Mouse (Mus musculus): ENCODE measurements around the gene Car15. TPM values are rescaled to one million over a fixed set of nuclear protein-coding genes. Genes with fewer than 3 reads are reported as not detected.

Car15 gene
- polyA plus RNA-seq, 1 experiment = 3.2 TPM

DNA sequence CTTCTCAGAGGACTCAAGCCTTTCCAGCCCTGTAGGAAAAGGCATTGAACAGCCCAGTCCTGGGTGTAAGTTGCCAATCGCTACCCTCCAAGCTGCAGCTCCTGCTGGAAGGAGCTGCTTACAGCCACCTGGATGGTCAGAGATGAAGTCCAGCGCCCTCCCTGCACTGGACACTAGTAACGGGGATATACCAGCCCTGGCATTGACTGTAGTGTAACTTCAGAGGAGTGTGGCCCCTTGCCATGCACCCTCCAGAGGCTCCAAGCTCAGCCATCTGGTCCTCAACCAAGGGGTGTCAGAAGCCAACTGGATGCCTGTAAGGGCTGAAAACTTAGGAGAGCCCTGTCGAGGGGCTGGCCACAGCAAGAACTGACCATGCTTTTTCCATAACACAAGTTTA lies 1.8 kb upstream of the Car15 start:
- Histone ChIP-seq H3K9me3 (no peaks in the 10 kb centered on the region; the same call in 1 of the 2 replicates), H3K36me3 (replicated peaks; ENCODE audit: low read length) (peaks cover 57% of the 10 kb centered on the region), H3K27me3 (replicated peaks) (peaks cover 38% of the 10 kb centered on the region), H3K4me3 (replicated peaks) (no peak overlapping the region), H3K4me1 (no peaks in the 10 kb centered on the region)
- no peak for TF ChIP-seq FLI1 (IDR thresholded peaks at IDR 0.05; ENCODE audit: low read length)
- no peak for TF ChIP-seq GATA1 (IDR thresholded peaks at IDR 0.05; ENCODE audit: borderline replicate concordance, low read length)

DNA sequence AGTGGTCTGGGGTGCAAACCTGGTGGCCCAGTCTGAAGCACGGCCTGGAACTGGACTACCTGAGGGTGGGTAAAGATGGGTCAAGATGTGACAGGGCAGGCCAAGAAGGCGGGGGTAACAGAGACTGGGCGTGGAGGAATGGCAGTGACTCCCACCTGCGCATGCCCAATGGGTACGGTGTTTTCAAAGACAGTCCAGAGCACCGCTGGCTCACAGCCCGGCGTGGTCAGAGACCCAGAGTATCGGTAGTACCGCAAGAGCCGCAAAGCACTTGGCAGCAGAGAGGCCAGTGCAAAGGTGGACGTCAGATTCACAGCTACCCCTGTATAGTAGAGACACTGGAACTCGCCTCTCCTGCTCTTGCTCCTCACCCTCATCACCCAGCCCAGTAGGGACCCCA lies 2.7 kb downstream of the Car15 start:
- TF ChIP-seq FLI1 (IDR thresholded peaks at IDR 0.05; ENCODE audit: low read length) (no peak), GATA1 (IDR thresholded peaks at IDR 0.05; ENCODE audit: borderline replicate concordance, low read length) (no peak)
- peaks cover 12% of the 10 kb centered on the region for H3K36me3 ChIP-seq (replicated peaks; ENCODE audit: low read length)
- H3K27me3 ChIP-seq (replicated peaks) = peaks cover 82% of the 10 kb centered on the region
- H3K4me1 ChIP-seq = peaks cover 25% of the 10 kb centered on the region
- H3K9me3 ChIP-seq = no peaks in the 10 kb centered on the region; the same call in 1 of the 2 replicates
- H3K4me3 ChIP-seq (replicated peaks) = no peak overlapping the region

DNA sequence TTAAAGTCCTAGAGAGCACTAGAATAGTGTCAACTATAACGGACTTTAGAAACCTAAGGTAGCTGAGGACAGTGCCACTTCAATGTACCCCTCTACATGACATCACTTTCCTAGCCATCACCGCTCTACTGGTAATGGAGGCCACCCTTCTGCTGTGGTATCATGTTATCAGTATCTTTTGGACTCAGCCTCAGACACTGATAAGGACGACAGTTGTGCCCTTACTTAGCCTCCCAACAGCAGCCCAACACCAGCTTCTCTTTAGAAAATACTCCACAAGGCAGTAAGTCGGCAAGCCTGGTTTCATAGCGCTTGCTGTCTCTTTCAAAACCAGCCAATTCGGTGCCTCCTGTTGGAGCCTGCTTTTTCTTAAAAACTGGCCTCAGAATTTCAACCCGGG lies 3.6 kb downstream of the Car15 start:
- TF ChIP-seq FLI1 (IDR thresholded peaks at IDR 0.05; ENCODE audit: low read length) (no peak), GATA1 (IDR thresholded peaks at IDR 0.05; ENCODE audit: borderline replicate concordance, low read length) (no peak)
- H3K4me3 ChIP-seq (replicated peaks) = no peak overlapping the region
- peaks cover 25% of the 10 kb centered on the region for H3K4me1 ChIP-seq
- H3K9me3 ChIP-seq = no peaks in the 10 kb centered on the region; the same call in 1 of the 2 replicates
- peaks cover 3% of the 10 kb centered on the region for H3K36me3 ChIP-seq (replicated peaks; ENCODE audit: low read length)
- H3K27me3 ChIP-seq (replicated peaks) = peaks cover 92% of the 10 kb centered on the region

DNA sequence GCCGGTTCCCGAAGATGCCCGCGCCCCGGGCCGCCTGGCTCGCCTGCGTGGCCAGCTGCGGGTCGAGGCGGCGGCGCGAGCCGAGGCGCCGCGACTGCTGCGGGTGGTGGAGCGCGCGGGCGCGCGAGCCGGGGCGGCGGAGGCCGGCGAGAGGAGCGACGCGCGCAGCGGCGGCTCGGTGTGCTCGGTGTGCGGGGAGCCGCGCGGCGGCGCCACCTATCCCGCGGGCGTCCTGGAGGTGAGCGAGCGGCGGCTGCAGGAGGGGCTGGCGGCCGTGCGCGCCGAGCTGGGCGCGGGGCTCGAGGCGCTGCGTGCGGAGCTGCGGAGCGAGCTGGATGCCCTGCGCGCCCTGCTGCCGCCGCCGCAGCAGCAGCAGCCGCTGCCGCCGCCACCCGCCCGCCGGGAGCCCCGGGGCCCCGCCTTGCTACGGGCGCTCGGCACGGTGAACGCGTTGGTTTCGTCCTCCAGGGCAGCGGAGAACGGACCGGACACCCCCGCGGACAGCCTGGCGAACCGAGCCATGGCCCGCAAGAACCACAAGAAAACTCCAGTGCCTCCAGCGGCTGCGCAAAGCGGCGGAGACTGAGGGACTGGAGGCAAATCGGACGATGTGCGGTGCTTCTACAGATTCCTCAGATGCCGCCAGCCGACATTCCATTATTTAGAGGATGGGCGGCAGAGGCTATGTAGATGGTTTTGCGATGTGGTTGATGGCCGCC lies 4.3 kb downstream of the Car15 start:
- no peaks in the 10 kb centered on the region for H3K36me3 ChIP-seq (replicated peaks; ENCODE audit: low read length)
- H3K4me3 ChIP-seq (replicated peaks) = peak overlapping the region; percentile 83
- H3K4me1 ChIP-seq = peaks cover 25% of the 10 kb centered on the region
- peaks cover 99% of the 10 kb centered on the region for H3K27me3 ChIP-seq (replicated peaks)
- H3K9me3 ChIP-seq = no peaks in the 10 kb centered on the region; the same call in 1 of the 2 replicates
- TF ChIP-seq FLI1 (IDR thresholded peaks at IDR 0.05; ENCODE audit: low read length) = no peak
- TF ChIP-seq GATA1 (IDR thresholded peaks at IDR 0.05; ENCODE audit: borderline replicate concordance, low read length) = no peak

DNA sequence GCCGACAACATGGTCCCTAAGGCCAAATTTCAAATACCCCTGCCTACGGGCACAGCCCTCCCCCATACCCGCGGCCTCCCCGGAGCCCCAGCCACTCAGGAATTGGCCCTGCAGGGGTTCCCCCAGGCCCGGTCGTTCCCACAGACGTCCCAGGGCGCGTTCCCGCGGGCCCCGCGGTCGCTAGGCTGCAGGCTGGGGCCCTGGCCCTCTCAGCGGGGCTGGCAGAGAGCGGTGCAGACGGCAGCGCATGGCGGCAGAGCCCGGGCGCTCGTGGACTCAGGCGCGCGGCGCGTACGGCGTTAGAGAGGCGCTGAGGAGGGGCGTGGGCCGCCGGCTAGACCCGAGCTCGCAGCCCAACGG lies 4.9 kb downstream of the Car15 start:
- peaks cover 100% of the 10 kb centered on the region for H3K27me3 ChIP-seq (replicated peaks)

DNA sequence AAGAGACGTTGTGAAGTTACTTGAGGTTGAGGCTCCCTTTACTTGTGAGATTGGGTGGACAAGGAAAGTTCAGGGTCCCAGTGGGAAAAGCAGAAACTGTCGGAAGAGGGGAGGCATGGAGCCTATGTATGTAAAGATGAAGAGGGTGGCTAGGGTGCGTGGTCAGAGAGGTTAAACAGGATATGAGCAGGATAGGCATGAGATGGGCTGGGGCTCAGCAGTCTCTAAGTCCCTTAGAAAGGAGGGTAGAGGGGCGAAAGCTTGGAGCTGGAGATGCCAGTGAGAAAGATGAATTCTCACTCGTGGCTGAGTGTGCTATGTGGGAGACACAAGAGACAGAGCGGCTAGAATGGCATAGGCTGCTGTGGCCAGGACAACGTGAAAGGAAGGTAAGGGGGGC lies 5.3 kb downstream of the Car15 start, which contains the start of gene B830017H08Rik:
Gene B830017H08Rik, plus strand, starts transcription at position 301 of the 400 bp plus-strand sequence.
- TF ChIP-seq FLI1 (IDR thresholded peaks at IDR 0.05; ENCODE audit: low read length) = no peak
- TF ChIP-seq GATA1 (IDR thresholded peaks at IDR 0.05; ENCODE audit: borderline replicate concordance, low read length) = no peak
- H3K9me3 ChIP-seq = no peaks in the 10 kb centered on the region; the same call in 1 of the 2 replicates
- peak within 1 kb of the TSS; percentile 83 for H3K4me3 ChIP-seq (replicated peaks)
- no peaks in the 10 kb centered on the region for H3K36me3 ChIP-seq (replicated peaks; ENCODE audit: low read length)
- peaks cover 100% of the 10 kb centered on the region for H3K27me3 ChIP-seq (replicated peaks)
- H3K4me1 ChIP-seq = peaks cover 32% of the 10 kb centered on the region

More for the DNA sequence above, 4.9 kb downstream of the Car15 start:
- Histone ChIP-seq H3K4me3 (replicated peaks) (peak overlapping the region; percentile 83), H3K4me1 (peaks cover 28% of the 10 kb centered on the region), H3K36me3 (replicated peaks; ENCODE audit: low read length) (no peaks in the 10 kb centered on the region), H3K9me3 (no peaks in the 10 kb centered on the region; the same call in 1 of the 2 replicates)
- TF ChIP-seq GATA1 (IDR thresholded peaks at IDR 0.05; ENCODE audit: borderline replicate concordance, low read length) (no peak), FLI1 (IDR thresholded peaks at IDR 0.05; ENCODE audit: low read length) (no peak)

DNA sequence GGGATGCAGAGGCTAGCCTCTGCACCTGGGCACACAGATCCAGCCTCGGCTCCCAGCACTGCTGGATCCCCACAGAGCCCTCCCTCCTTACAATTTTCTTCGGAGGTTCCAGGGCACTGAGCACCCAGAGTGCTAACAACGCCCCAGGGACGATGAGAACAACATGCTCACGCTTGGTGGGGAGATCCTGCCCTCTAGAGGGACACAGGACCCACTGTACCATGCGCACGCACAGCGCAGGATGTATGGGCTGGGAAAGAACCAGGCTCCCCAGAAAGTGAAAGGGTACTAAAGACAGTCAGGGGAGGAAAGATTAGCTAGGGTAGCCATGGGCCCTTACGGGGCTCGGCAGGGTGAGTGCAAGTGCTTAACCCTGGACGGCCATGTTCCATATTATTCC lies 6.4 kb downstream of the Car15 start:
- TF ChIP-seq GATA1 (IDR thresholded peaks at IDR 0.05; ENCODE audit: borderline replicate concordance, low read length) = no peak

DNA sequence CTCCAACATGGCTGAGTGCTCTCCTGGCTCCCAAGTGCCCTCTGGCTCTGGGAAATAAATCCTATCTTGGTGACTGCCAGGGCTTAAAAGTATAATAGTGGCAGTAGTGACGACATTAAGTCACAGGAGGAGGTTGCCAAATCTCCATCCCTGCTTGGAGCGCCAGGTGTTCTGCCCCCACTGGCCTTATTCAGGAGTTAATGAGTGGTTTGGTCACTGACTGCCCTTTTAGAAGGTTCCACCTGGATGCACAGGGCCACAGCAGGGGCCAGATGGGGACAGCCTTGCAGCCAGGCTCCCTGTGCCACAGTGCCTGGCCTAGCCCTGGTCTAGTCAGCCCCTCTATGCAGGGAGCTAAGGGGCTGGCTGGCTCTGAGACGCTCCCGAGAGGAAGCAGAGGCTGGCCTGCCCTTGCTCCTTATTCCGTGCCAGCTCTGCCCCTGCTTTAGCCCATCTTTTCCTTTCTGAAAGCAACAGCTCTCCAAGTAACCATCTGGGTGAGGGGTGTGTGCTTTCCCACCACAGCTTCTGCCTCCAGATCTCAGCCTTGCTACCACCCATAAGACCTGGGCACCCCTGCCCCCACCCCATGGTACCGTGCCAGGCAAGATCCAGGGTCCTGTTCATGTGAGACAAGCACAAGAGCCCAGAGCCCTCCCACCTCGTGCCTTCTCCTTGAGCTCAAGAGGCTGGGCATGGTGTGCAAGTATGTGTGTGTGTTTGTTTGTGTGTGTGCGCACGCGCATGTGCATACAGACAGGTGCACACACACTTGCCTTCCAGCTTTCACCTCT lies 7.6 kb downstream of the Car15 start:
- H3K4me1 ChIP-seq = peaks cover 36% of the 10 kb centered on the region
- H3K27me3 ChIP-seq (replicated peaks) = peaks cover 100% of the 10 kb centered on the region
- no peaks in the 10 kb centered on the region; the same call in 1 of the 2 replicates for H3K9me3 ChIP-seq
- H3K36me3 ChIP-seq (replicated peaks; ENCODE audit: low read length) = no peaks in the 10 kb centered on the region
- TF ChIP-seq FLI1 (IDR thresholded peaks at IDR 0.05; ENCODE audit: low read length) (no peak), GATA1 (IDR thresholded peaks at IDR 0.05; ENCODE audit: borderline replicate concordance, low read length) (no peak)
- H3K4me3 ChIP-seq (replicated peaks) = no peak overlapping the region

More for the DNA sequence above, 6.4 kb downstream of the Car15 start:
- Histone ChIP-seq H3K4me1 (peaks cover 36% of the 10 kb centered on the region), H3K4me3 (replicated peaks) (no peak overlapping the region), H3K9me3 (no peaks in the 10 kb centered on the region; the same call in 1 of the 2 replicates), H3K27me3 (replicated peaks) (peaks cover 100% of the 10 kb centered on the region), H3K36me3 (replicated peaks; ENCODE audit: low read length) (no peaks in the 10 kb centered on the region)

DNA sequence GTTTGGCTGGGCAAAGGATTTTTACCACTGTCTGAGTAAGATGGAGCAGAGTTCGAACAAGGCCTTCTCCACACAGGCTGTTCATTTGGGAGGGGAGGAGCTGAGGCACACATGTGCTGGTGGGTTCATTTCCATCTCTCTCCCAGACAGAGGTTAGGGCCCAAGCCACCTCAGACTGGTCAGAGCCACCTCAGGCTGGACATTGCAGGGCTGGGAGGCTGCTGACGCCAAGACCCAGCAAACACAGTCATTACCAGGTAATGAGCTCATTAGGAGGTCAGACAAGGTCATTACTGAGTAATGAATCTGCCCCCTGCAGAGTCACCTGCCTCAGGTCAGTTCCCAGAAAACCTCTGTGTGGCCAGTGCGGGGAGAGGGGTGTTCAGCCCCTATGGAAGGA lies 9.3 kb downstream of the Car15 start:
- H3K4me3 ChIP-seq (replicated peaks) = no peak overlapping the region
- H3K27me3 ChIP-seq (replicated peaks) = peaks cover 98% of the 10 kb centered on the region
- peaks cover 28% of the 10 kb centered on the region for H3K4me1 ChIP-seq
- H3K9me3 ChIP-seq = no peaks in the 10 kb centered on the region
- H3K36me3 ChIP-seq (replicated peaks; ENCODE audit: low read length) = no peaks in the 10 kb centered on the region
- TF ChIP-seq FLI1 (IDR thresholded peaks at IDR 0.05; ENCODE audit: low read length) (no peak), GATA1 (IDR thresholded peaks at IDR 0.05; ENCODE audit: borderline replicate concordance, low read length) (no peak)

DNA sequence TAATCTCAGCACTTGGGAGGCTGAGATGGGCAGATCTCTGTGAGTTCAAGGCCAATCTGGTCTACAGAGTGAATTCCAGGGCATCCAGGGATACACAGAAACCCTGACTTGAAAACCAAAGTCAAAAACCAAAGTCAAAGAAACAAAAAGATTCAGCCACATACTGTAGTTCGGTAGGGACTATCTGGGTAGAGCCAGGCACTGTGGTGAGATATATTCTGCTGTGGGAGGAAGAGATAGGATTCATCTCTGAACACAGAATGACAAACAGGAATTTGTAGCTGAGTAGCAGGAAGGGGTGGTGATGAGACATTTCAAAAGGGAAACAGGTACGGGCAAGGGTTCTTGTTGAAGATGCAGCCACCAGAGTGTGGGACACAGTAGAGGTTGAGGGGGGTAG lies 9.9 kb downstream of the Car15 start:
- no peaks in the 10 kb centered on the region for H3K36me3 ChIP-seq (replicated peaks; ENCODE audit: low read length)
- H3K9me3 ChIP-seq = no peaks in the 10 kb centered on the region
- peaks cover 22% of the 10 kb centered on the region for H3K4me1 ChIP-seq
- TF ChIP-seq FLI1 (IDR thresholded peaks at IDR 0.05; ENCODE audit: low read length) = no peak
- TF ChIP-seq GATA1 (IDR thresholded peaks at IDR 0.05; ENCODE audit: borderline replicate concordance, low read length) = no peak
- H3K4me3 ChIP-seq (replicated peaks) = no peak overlapping the region
- H3K27me3 ChIP-seq (replicated peaks) = peaks cover 97% of the 10 kb centered on the region
